Mouse (Mus musculus) embryonic fibroblast, embryonic 13.5 days (primary cell): Measurements from ENCODE around the gene Rfk. TPM values are rescaled to one million over a fixed set of nuclear protein-coding genes. Genes with fewer than 3 reads are reported as not detected.

Experiments used
- H3K27ac ChIP-seq: 2 replicates; pipeline ENCODE4 v1.5.1; 2012; ENCODE audit warnings: low read length, control low read depth, inconsistent platforms; ENCODE audit not compliant: insufficient read depth
- H3K4me1 ChIP-seq: 2 replicates; pipeline ENCODE4 v1.6.1; 2011; ENCODE audit warnings: low read length; ENCODE audit not compliant: control insufficient read depth, insufficient read depth
- H3K4me3 ChIP-seq: 2 replicates; pipeline ENCODE4 v1.5.1; 2011; ENCODE audit warnings: mild to moderate bottlenecking, control low read depth, low read length; ENCODE audit not compliant: insufficient read depth
- CTCF ChIP-seq: IDR thresholded peaks from 2 replicates; pipeline ENCODE4 v1.5.1; 2011; ENCODE audit warnings: mild to moderate bottlenecking, control low read depth, low read length, moderate library complexity, borderline replicate concordance; ENCODE audit not compliant: insufficient read depth
- POLR2A ChIP-seq: IDR thresholded peaks from 2 replicates; pipeline ENCODE4 v1.6.1; 2011; ENCODE audit warnings: low read depth, mild to moderate bottlenecking, control low read depth, low read length, moderate library complexity
- polyA plus RNA-seq: library from polyadenylated mRNA; stranded (reverse); fragments of >200 nt; gene quantifications from 2 replicates; pipeline ENCODE4 v1.2.4, GENCODE M21; 2011; ENCODE audit warnings: low read depth; ENCODE audit not compliant: missing spikeins, insufficient read length

The Rfk gene
- polyA plus RNA-seq, 1 experiment: 44.5 TPM

GRCm38 (mm10) chr19:17403175-17403574 lies 9.3 kb downstream of the Rfk start:
- Histone ChIP-seq H3K4me3 (no peak overlapping the region), H3K27ac (no peak overlapping the region), H3K4me1 (no peaks in the 10 kb centered on the region)
- TF ChIP-seq POLR2A (no peak), CTCF (no peak)

GRCm38 (mm10) chr19:17406823-17407222 lies 13.0 kb downstream of the Rfk start:
- Histone ChIP-seq H3K27ac (no peak overlapping the region), H3K4me3 (no peak overlapping the region), H3K4me1 (no peaks in the 10 kb centered on the region)
- no peak for TF ChIP-seq POLR2A
- no peak for TF ChIP-seq CTCF

- TF ChIP-seq CTCF: no peak
- TF ChIP-seq POLR2A: no peak
- Histone ChIP-seq H3K4me1 (no peaks in the 10 kb centered on the region), H3K27ac (no peak overlapping the region), H3K4me3 (no peak overlapping the region)
Observed at GRCm38 (mm10) chr19:17408591-17408990, 14.7 kb downstream of the Rfk start.

- TF ChIP-seq POLR2A (no peak), CTCF (no peak)
- H3K4me3 ChIP-seq: no peak overlapping the region
- H3K27ac ChIP-seq: no peak overlapping the region
- no peaks in the 10 kb centered on the region for H3K4me1 ChIP-seq
Observed at GRCm38 (mm10) chr19:17409351-17409750, 15.5 kb downstream of the Rfk start.

GRCm38 (mm10) chr19:17410465-17411065 lies 16.7 kb downstream of the Rfk start:
- no peak overlapping the region for H3K27ac ChIP-seq
- no peak overlapping the region for H3K4me3 ChIP-seq
- TF ChIP-seq POLR2A (no peak), CTCF (no peak)
- no peaks in the 10 kb centered on the region for H3K4me1 ChIP-seq

- H3K27ac ChIP-seq: no peak overlapping the region
- H3K4me3 ChIP-seq: no peak overlapping the region
- H3K4me1 ChIP-seq: no peaks in the 10 kb centered on the region
- TF ChIP-seq POLR2A: no peak
- TF ChIP-seq CTCF: no peak
Observed at GRCm38 (mm10) chr19:17412915-17413459, 19.1 kb downstream of the Rfk start.

GRCm38 (mm10) chr19:17417855-17418254 lies 24.0 kb downstream of the Rfk start:
- Histone ChIP-seq H3K4me1 (no peaks in the 10 kb centered on the region), H3K27ac (no peak overlapping the region), H3K4me3 (no peak overlapping the region)
- TF ChIP-seq CTCF (no peak), POLR2A (no peak)

GRCm38 (mm10) chr19:17423306-17423705 lies 29.5 kb downstream of the Rfk start:
- TF ChIP-seq POLR2A: no peak
- no peak for TF ChIP-seq CTCF
- Histone ChIP-seq H3K4me1 (no peaks in the 10 kb centered on the region), H3K4me3 (no peak overlapping the region), H3K27ac (no peak overlapping the region)

GRCm38 (mm10) chr19:17427824-17428560 lies 34.1 kb downstream of the Rfk start:
- no peak for TF ChIP-seq POLR2A
- TF ChIP-seq CTCF: no peak
- Histone ChIP-seq H3K4me3 (no peak overlapping the region), H3K27ac (no peak overlapping the region), H3K4me1 (no peaks in the 10 kb centered on the region)

- no peak for TF ChIP-seq CTCF
- no peak for TF ChIP-seq POLR2A
- Histone ChIP-seq H3K4me1 (no peaks in the 10 kb centered on the region), H3K27ac (no peak overlapping the region), H3K4me3 (no peak overlapping the region)
Observed at GRCm38 (mm10) chr19:17428561-17428914, 34.7 kb downstream of the Rfk start.

GRCm38 (mm10) chr19:17436651-17437050 lies 42.8 kb downstream of the Rfk start:
- H3K27ac ChIP-seq: no peak overlapping the region
- TF ChIP-seq POLR2A (no peak), CTCF (no peak)
- no peaks in the 10 kb centered on the region for H3K4me1 ChIP-seq
- no peak overlapping the region for H3K4me3 ChIP-seq
